Mouse (Mus musculus) bone marrow, adult 2 months (tissue): ENCODE results near the gene Hnrnpa2b1. TPM values are rescaled to one million over a fixed set of nuclear protein-coding genes. Genes with fewer than 3 reads are reported as not detected.

Experiments used
- H3K27ac ChIP-seq: fragments of 200-500 bp; 2 replicates; pipeline ENCODE4 v1.5.1; 2012; ENCODE audit warnings: low read depth, mild to moderate bottlenecking, control low read depth, inconsistent platforms, low read length; ENCODE audit not compliant: control insufficient read depth, poor library complexity, insufficient read depth
- H3K4me1 ChIP-seq: fragments of 200-500 bp; 2 replicates; pipeline ENCODE4 v1.6.1; 2011; ENCODE audit warnings: low read length; ENCODE audit not compliant: control insufficient read depth, insufficient read depth
- H3K4me3 ChIP-seq: fragments of 200-500 bp; replicated peaks from 2 replicates; pipeline ENCODE3; 2011; ENCODE audit warnings: mild to moderate bottlenecking, low read depth, low read length, control low read depth; ENCODE audit not compliant: control insufficient read depth
- CTCF ChIP-seq: fragments of 200-500 bp; IDR thresholded peaks from 2 replicates; pipeline ENCODE4 v1.5.1; 2011; ENCODE audit warnings: low read length, control low read depth; ENCODE audit not compliant: control insufficient read depth, insufficient read depth
- POLR2A ChIP-seq: fragments of 200-500 bp; IDR thresholded peaks from 2 replicates; pipeline ENCODE4 v1.6.1; 2011; ENCODE audit warnings: low read depth, mild to moderate bottlenecking, control low read depth, low read length, borderline replicate concordance; ENCODE audit not compliant: control insufficient read depth
- WGBS: fragments of 180-500 bp; shearing (Covaris S2); methylation state at CpG from one replicate; pipeline ENCODE4 v1.1.7; 2018; 5-methylcytosine and 5-hydroxymethylcytosine counted together
- polyA plus RNA-seq: library from polyadenylated mRNA; stranded (reverse); fragments of >200 nt; gene quantifications from 2 replicates; pipeline ENCODE4 v1.2.4, GENCODE M21; 2011; ENCODE audit warnings: low replicate concordance; ENCODE audit not compliant: missing spikeins, insufficient read depth, insufficient read length

Gene Hnrnpa2b1
- polyA plus RNA-seq, 1 experiment = 1,239 TPM

- no peak overlapping the region for H3K27ac ChIP-seq
These were observed 2.5 kb upstream of the Hnrnpa2b1 start for GRCm38 (mm10) chr6:51472213-51472612.

GRCm38 (mm10) chr6:51471782-51472181, 2.1 kb upstream of the Hnrnpa2b1 start:
- H3K27ac ChIP-seq = no peak overlapping the region
- H3K4me3 ChIP-seq = peak overlapping the region; percentile 32
- 17% methylated on average over 3 of the region's 3 CpGs for WGBS
- no peaks in the 10 kb centered on the region; the same call in 1 of the 2 replicates for H3K4me1 ChIP-seq
- TF ChIP-seq CTCF = no peak
- no peak for TF ChIP-seq POLR2A

More at GRCm38 (mm10) chr6:51472213-51472612, 2.5 kb upstream of the Hnrnpa2b1 start:
- TF ChIP-seq CTCF = no peak
- no peak for TF ChIP-seq POLR2A
- no peak overlapping the region for H3K4me3 ChIP-seq
- H3K4me1 ChIP-seq = no peaks in the 10 kb centered on the region
- 46% methylated on average over 4 of the region's 4 CpGs for WGBS

GRCm38 (mm10) chr6:51471179-51471505, 1.4 kb upstream of the Hnrnpa2b1 start:
- H3K4me1 ChIP-seq = no peaks in the 10 kb centered on the region; the same call in 1 of the 2 replicates
- H3K27ac ChIP-seq = peak overlapping the region; percentile 98
- peak overlapping the region; percentile 82 for H3K4me3 ChIP-seq
- TF ChIP-seq CTCF (no peak), POLR2A (no peak)
- 0% methylated on average over 10 of the region's 10 CpGs for WGBS

GRCm38 (mm10) chr6:51470311-51471178, 851 bp upstream of the Hnrnpa2b1 start, which contains the start of gene Cbx3:
TSS of gene Cbx3 (plus strand) at chr6:51470360.
- Histone ChIP-seq H3K27ac (peak within 1 kb of the TSS; percentile 98), H3K4me3 (peak within 1 kb of the TSS; percentile 82), H3K4me1 (no peaks in the 10 kb centered on the region; the same call in 1 of the 2 replicates)
- WGBS = under 1% methylated on average over 99 of the region's 99 CpGs
- TF ChIP-seq POLR2A = peak; percentile 26; the same call in 1 of the 2 replicates
- TF ChIP-seq CTCF = no peak

- WGBS = under 1% methylated on average over 63 of the region's 63 CpGs
- peak overlapping the region; percentile 97 for H3K27ac ChIP-seq
- peak overlapping the region; percentile 82 for H3K4me3 ChIP-seq
- TF ChIP-seq CTCF (peak; percentile 10; the same call in 1 of the 2 replicates), POLR2A (peak; percentile 53; the same call in 1 of the 2 replicates)
- no peaks in the 10 kb centered on the region; the same call in 1 of the 2 replicates for H3K4me1 ChIP-seq
These were observed 668 bp downstream of the Hnrnpa2b1 start for GRCm38 (mm10) chr6:51468891-51469561.

- 0% methylated on average over 2 of the region's 2 CpGs for WGBS
- peak overlapping the region; percentile 69 for H3K4me3 ChIP-seq
- no peaks in the 10 kb centered on the region; the same call in 1 of the 2 replicates for H3K4me1 ChIP-seq
- TF ChIP-seq CTCF = no peak
- no peak for TF ChIP-seq POLR2A
- no peak overlapping the region for H3K27ac ChIP-seq
These were observed 2.0 kb downstream of the Hnrnpa2b1 start for GRCm38 (mm10) chr6:51467649-51468048.

GRCm38 (mm10) chr6:51460363-51460762, 9.3 kb downstream of the Hnrnpa2b1 start:
- Histone ChIP-seq H3K4me1 (no peaks in the 10 kb centered on the region), H3K27ac (no peak overlapping the region), H3K4me3 (no peak overlapping the region)
- TF ChIP-seq CTCF (no peak), POLR2A (no peak)
- 90% methylated on average over 3 of the region's 3 CpGs for WGBS

GRCm38 (mm10) chr6:51460021-51460360, 9.7 kb downstream of the Hnrnpa2b1 start:
- TF ChIP-seq POLR2A (no peak), CTCF (no peak)
- H3K4me3 ChIP-seq = no peak overlapping the region
- H3K4me1 ChIP-seq = no peaks in the 10 kb centered on the region
- H3K27ac ChIP-seq = no peak overlapping the region
- 85% methylated on average over 4 of the region's 4 CpGs for WGBS
